Mouse (Mus musculus) forebrain, embryonic 10.5 days (tissue): ENCODE measurements around the gene Klhl2. TPM values are rescaled to one million over a fixed set of nuclear protein-coding genes. Genes with fewer than 3 reads are reported as not detected.
A peak's percentile ranks its signal among the peaks of the same experiment; 100 is the strongest.

Experiments
- DNase-seq: peaks from one replicate; pipeline ENCODE4 v3.0.0-alpha.2; 2017; ENCODE audit warnings: low spot score; ENCODE audit errors: extremely low spot score
- H3K27ac ChIP-seq: fragments of 300-500 bp; sonication (generic); 2 replicates; pipeline ENCODE4 v1.5.1; 2016; ENCODE audit warnings: mild to moderate bottlenecking
- H3K27me3 ChIP-seq: fragments of 300-500 bp; sonication (generic); 2 replicates; pipeline ENCODE4 v1.6.1; 2016; ENCODE audit warnings: mild to moderate bottlenecking; ENCODE audit not compliant: poor library complexity, severe bottlenecking
- H3K36me3 ChIP-seq: fragments of 300-500 bp; sonication (generic); replicated peaks from 2 replicates; pipeline ENCODE4 v1.6.1; 2016; ENCODE audit warnings: mild to moderate bottlenecking, moderate library complexity
- H3K4me1 ChIP-seq: fragments of 300-500 bp; sonication (generic); 2 replicates; pipeline ENCODE4 v1.6.1; 2016
- H3K4me3 ChIP-seq: fragments of 300-500 bp; sonication (generic); 2 replicates; pipeline ENCODE4 v1.5.1; 2016; ENCODE audit warnings: mild to moderate bottlenecking, moderate library complexity
- H3K9me3 ChIP-seq: fragments of 300-500 bp; sonication (generic); 2 replicates; pipeline ENCODE4 v1.6.1; 2016; ENCODE audit warnings: mild to moderate bottlenecking, moderate library complexity
- WGBS: fragments of 180-500 bp; shearing (Covaris S2); methylation state at CpG from one replicate; pipeline ENCODE4 v1.1.7; 2016; 5-methylcytosine and 5-hydroxymethylcytosine counted together
- polyA plus RNA-seq: library from polyadenylated mRNA; unstranded; fragments of >200 nt; fragmentation: Nextera tagmentation; extraction: Ambion mirVana; gene quantifications from 2 replicates; pipeline ENCODE4 v1.2.1, GENCODE M21; 2016

The Klhl2 gene
- polyA plus RNA-seq, 1 experiment from 2014 or later: 7.0 TPM

GRCm38 (mm10) chr8:64711544-64711943, 138.3 kb downstream of the Klhl2 start:
- DNase-seq: no peak
- Histone ChIP-seq H3K4me3 (no peak overlapping the region), H3K27ac (no peak overlapping the region), H3K36me3 (peaks cover 17% of the 10 kb centered on the region), H3K27me3 (no peaks in the 10 kb centered on the region), H3K4me1 (peaks cover 3% of the 10 kb centered on the region; the same call in 1 of the 2 replicates), H3K9me3 (no peaks in the 10 kb centered on the region)
- 59% methylated on average over 1 of the region's 1 CpGs for WGBS

GRCm38 (mm10) chr8:64707481-64707880, 142.3 kb downstream of the Klhl2 start:
- no peak for DNase-seq
- Histone ChIP-seq H3K27me3 (no peaks in the 10 kb centered on the region), H3K4me1 (peaks cover 3% of the 10 kb centered on the region; the same call in 1 of the 2 replicates), H3K27ac (no peak overlapping the region), H3K9me3 (no peaks in the 10 kb centered on the region), H3K36me3 (no peaks in the 10 kb centered on the region), H3K4me3 (no peak overlapping the region)

DNA sequence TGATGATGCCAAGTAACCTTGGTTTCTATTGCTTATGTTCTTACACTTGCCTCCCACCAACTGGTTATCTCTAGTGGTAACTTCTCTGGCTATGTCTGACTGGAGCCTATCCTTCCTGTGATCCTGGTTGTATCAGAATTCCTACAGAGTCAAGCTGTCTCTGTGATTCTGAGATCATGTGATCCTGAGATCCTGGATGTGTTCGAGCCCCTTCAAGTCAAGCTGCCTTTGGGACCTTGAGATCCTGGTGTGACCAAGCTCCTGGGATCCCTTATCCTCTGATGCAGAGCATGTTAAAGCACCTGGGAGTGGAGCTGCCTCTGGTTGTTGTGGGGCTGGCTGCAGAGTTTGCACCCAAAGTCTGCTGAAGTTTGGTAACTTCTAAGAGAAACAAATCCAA, 146.6 kb downstream of the Klhl2 start:
- Histone ChIP-seq H3K27ac (no peak overlapping the region), H3K4me3 (no peak overlapping the region), H3K27me3 (no peaks in the 10 kb centered on the region), H3K4me1 (no peaks in the 10 kb centered on the region), H3K36me3 (no peaks in the 10 kb centered on the region), H3K9me3 (no peaks in the 10 kb centered on the region)
- DNase-seq: no peak
- WGBS: 81% methylated on average over 1 of the region's 1 CpGs

DNA sequence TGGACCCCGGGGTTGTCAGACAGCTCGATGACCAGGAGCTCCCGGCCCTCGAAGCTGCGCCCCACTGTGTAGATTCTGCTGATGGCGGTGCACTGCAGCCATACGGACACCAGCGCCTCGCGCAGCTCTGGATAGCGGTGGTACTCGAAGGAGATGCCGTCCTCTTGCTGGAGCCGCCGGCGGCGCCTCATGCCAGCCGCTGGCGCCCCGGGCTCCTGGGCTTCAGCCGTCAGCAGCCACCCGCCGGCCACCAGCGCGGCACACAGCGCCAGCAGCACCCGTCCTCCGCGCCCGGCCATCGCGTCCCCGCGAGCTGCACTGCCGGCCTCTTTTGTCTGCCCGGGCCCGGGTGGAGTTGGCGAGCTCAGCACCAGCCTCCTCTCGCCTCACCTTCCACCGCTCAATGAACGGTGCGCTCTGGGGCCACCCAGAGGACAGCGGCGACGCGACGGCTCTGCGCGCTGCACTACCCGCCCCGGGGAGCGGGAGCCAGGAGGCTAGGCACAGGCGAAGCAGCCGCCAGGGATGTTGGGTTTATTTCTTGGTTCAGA, 157.1 kb downstream of the Klhl2 start, which contains the start of gene Cpe:
Gene Cpe, minus strand, starts transcription at position 404 of the 551 bp plus-strand sequence.
- H3K36me3 ChIP-seq: no peaks in the 10 kb centered on the region
- no peaks in the 10 kb centered on the region for H3K9me3 ChIP-seq
- DNase-seq: peak; percentile 87
- WGBS: under 1% methylated on average over 54 of the region's 54 CpGs
- H3K4me3 ChIP-seq: peak within 1 kb of the TSS; percentile 65
- H3K27me3 ChIP-seq: peaks cover 12% of the 10 kb centered on the region
- H3K27ac ChIP-seq: peak within 1 kb of the TSS; percentile 95
- H3K4me1 ChIP-seq: peaks cover 29% of the 10 kb centered on the region

- Histone ChIP-seq H3K27ac (peak overlapping the region; percentile 95), H3K27me3 (peaks cover 12% of the 10 kb centered on the region), H3K9me3 (no peaks in the 10 kb centered on the region), H3K4me3 (peak overlapping the region; percentile 65), H3K36me3 (0 out of 2 replicates have a peak, but pooled peaks cover 5% of the 10 kb centered on the region), H3K4me1 (peaks cover 31% of the 10 kb centered on the region)
- peak; percentile 17 for DNase-seq
- WGBS: 8% methylated on average over 16 of the region's 16 CpGs
These were observed 158.0 kb downstream of the Klhl2 start for GRCm38 (mm10) chr8:64691591-64692401.

DNA sequence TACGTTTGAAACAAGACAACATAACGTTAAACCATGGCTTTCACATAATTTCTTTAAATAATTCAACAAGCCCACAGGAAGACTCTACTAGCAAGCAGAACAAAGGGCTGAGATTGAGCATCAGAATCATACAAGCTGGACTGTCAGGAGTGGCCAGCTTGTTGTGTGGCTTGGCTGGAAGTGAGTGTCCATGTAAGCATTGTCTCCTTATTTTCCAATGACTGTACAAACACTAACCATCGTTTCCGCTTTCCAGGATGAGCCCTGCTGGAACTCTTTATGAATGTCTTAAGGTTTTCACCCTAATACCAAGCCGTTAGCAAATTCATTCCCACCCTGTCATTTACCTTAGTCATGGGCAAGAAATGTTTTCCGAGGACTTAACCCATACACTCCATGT, 159.0 kb downstream of the Klhl2 start:
- 0 out of 2 replicates have a peak, but pooled peaks cover 5% of the 10 kb centered on the region for H3K36me3 ChIP-seq
- H3K27ac ChIP-seq: no peak overlapping the region
- 88% methylated on average over 6 of the region's 6 CpGs for WGBS
- no peak for DNase-seq
- peaks cover 31% of the 10 kb centered on the region for H3K4me1 ChIP-seq
- H3K4me3 ChIP-seq: peak overlapping the region; percentile 8; the same call in 1 of the 2 replicates
- H3K27me3 ChIP-seq: peaks cover 12% of the 10 kb centered on the region
- H3K9me3 ChIP-seq: no peaks in the 10 kb centered on the region

DNA sequence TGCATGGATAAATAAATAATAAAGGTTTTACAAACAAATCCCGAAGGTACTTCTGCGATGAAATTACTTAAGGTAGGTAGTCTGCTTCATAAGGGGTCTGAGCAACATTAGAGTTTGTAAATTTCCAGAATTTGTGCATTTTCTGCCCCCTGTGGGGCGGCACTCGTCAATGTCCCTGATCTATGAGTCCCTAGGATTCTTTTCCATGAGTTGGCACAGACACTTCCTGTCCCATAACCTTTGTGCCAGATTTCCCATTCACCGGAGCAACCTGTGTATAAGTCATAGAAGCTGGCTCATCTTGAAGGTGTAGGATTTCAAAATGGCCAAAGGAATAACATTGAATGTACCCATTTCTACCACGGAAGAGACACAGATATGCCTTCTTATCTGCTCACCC, 159.5 kb downstream of the Klhl2 start:
- Histone ChIP-seq H3K4me1 (peaks cover 31% of the 10 kb centered on the region), H3K27ac (no peak overlapping the region), H3K27me3 (peaks cover 12% of the 10 kb centered on the region), H3K9me3 (no peaks in the 10 kb centered on the region), H3K4me3 (no peak overlapping the region), H3K36me3 (0 out of 2 replicates have a peak, but pooled peaks cover 5% of the 10 kb centered on the region)
- no peak for DNase-seq
- 91% methylated on average over 6 of the region's 6 CpGs for whole genome bisulfite sequencing

Other genes with a start within 250 kb of the Klhl2 start
- 98.7 and 107 TPM in 2 replicates for gene Cpe, start 157.0 kb downstream of the Klhl2 start, polyA plus RNA-seq
- gene Msmo1, start 116.2 kb downstream of the Klhl2 start, polyA plus RNA-seq: 208 and 215 TPM in 2 replicates
- gene Tmem192, start 97.2 kb upstream of the Klhl2 start, polyA plus RNA-seq: 18.0 and 19.7 TPM in 2 replicates
- gene Trim75, start 137.8 kb upstream of the Klhl2 start, polyA plus RNA-seq: not detected in 2 replicates
- 0.07 TPM in 1 of 2 replicates, not detected in the other for gene Trim61, start 168.5 kb upstream of the Klhl2 start, polyA plus RNA-seq
- not detected in 2 replicates for gene Trim60, start 168.6 kb upstream of the Klhl2 start, polyA plus RNA-seq
- 2.7 and 3.1 TPM in 2 replicates for gene Apela, start 187.3 kb upstream of the Klhl2 start, polyA plus RNA-seq
- gene Gm10663, start 225.0 kb upstream of the Klhl2 start, polyA plus RNA-seq: not detected in 2 replicates